Mouse (Mus musculus) hindbrain, embryonic 13.5 days (tissue): ENCODE results near the gene Fabp3. TPM values are rescaled to one million over a fixed set of nuclear protein-coding genes. Genes with fewer than 3 reads are reported as not detected.

Experiments used
- ATAC-seq: fragments of 200-750 bp; cut with Nextera tagmentation; 2 replicates; pipeline ENCODE4 v1.8.0; 2017; ENCODE audit warnings: moderate TSS enrichment; ENCODE audit not compliant: low FRiP score
- H3K27ac ChIP-seq: fragments of 300-500 bp; sonication (generic); 2 replicates; pipeline ENCODE4 v1.5.1; 2015; ENCODE audit warnings: inconsistent platforms, mild to moderate bottlenecking, moderate library complexity
- H3K27me3 ChIP-seq: fragments of 300-500 bp; sonication (generic); 2 replicates; pipeline ENCODE4 v1.6.1; 2015; ENCODE audit warnings: mild to moderate bottlenecking, inconsistent platforms
- H3K36me3 ChIP-seq: fragments of 300-500 bp; sonication (generic); 2 replicates; pipeline ENCODE4 v1.6.1; 2015; ENCODE audit warnings: mild to moderate bottlenecking, inconsistent platforms
- H3K4me1 ChIP-seq: fragments of 300-500 bp; sonication (generic); replicated peaks from 2 replicates; pipeline ENCODE4 v1.6.1; 2015; ENCODE audit warnings: inconsistent platforms
- H3K4me2 ChIP-seq: fragments of 300-500 bp; sonication (generic); 2 replicates; pipeline ENCODE4 v1.6.1; 2015; ENCODE audit warnings: inconsistent platforms, mild to moderate bottlenecking, moderate library complexity
- H3K4me3 ChIP-seq: fragments of 300-500 bp; sonication (generic); 2 replicates; pipeline ENCODE4 v1.5.1; 2015; ENCODE audit warnings: mild to moderate bottlenecking, inconsistent platforms
- H3K9ac ChIP-seq: fragments of 300-500 bp; sonication (generic); 2 replicates; pipeline ENCODE4 v1.6.1; 2015; ENCODE audit warnings: mild to moderate bottlenecking, inconsistent platforms
- H3K9me3 ChIP-seq: fragments of 300-500 bp; sonication (generic); 2 replicates; pipeline ENCODE4 v1.6.1; 2016; ENCODE audit warnings: inconsistent platforms
- WGBS: fragments of 180-500 bp; shearing (Covaris S2); methylation state at CpG from one replicate; pipeline ENCODE4 v1.1.7; 2015; 5-methylcytosine and 5-hydroxymethylcytosine counted together
- polyA plus RNA-seq: library from polyadenylated mRNA; unstranded; fragments of >200 nt; fragmentation: Nextera tagmentation; extraction: Ambion mirVana; gene quantifications from 2 replicates; pipeline ENCODE4 v1.2.1, GENCODE M21; 2015

The Fabp3 gene
- polyA plus RNA-seq, 1 experiment from 2014 or later, result 148 TPM

DNA sequence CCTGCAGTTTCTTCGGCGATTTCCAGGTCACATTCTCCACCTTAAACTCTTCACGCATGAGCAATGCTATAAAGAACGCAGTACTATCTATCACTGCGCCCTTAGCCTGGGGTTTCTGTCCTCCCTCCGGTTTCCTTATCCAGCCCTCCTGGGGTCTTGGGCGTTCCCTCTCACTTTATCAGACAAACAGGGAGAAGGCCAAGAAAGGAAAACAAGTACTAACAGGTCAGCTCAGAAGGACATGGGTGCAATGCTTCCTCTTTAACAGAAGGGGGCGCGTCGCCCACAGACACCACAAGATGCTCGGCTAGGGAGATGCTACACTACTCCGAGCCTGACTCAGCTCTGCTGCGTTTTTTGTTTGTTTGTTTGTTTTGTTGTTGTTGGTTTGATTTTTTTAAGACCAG, 11.3 kb upstream of the Fabp3 start:
- Histone ChIP-seq H3K36me3 (no peaks in the 10 kb centered on the region), H3K4me2 (no peak overlapping the region), H3K27me3 (peaks cover 12% of the 10 kb centered on the region; the same call in 1 of the 2 replicates), H3K4me3 (no peak overlapping the region), H3K4me1 (no peaks in the 10 kb centered on the region), H3K27ac (no peak overlapping the region), H3K9me3 (no peaks in the 10 kb centered on the region), H3K9ac (no peak overlapping the region)
- 24% methylated on average over 13 of the region's 13 CpGs for WGBS
- ATAC-seq, result no peak

DNA sequence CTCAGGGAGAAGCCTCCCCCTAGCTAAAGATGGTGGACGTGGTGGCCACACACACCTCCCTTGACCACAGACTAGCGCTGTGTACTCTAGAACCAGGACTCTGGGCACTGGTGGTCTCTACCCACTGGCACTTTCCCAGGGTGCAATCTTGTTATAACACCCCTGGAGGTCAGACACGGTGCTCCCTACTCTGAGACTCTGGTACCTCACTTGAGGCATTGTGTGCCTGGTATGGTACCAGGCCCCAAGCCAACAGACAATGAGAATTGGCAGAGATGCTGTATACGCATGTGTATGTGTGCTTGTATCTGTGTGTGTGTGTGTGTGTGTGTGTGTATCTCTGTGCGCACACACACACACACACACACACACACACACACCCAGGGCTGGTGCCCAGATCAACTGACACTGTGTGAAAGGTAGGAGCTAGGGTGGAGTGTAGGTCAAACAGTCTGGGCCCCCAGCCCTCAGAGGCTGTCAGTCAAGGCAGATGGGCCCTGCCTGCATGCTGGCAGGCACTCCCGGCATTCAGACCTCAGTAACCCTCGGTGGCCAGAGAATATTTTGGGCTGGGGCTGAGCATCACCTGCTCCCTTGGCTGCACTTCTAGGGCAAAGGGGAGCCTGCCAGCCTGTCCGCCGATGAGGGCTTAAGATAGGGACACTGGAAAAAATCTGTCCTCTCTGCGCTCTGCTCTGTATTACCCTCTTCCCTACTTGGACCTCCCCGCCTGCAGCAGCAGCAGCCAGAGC, 9.3 kb upstream of the Fabp3 start:
- Histone ChIP-seq H3K4me3 (no peak overlapping the region), H3K36me3 (no peaks in the 10 kb centered on the region), H3K27me3 (peaks cover 15% of the 10 kb centered on the region; the same call in 1 of the 2 replicates), H3K9ac (no peak overlapping the region), H3K4me2 (no peak overlapping the region), H3K27ac (no peak overlapping the region), H3K9me3 (no peaks in the 10 kb centered on the region), H3K4me1 (no peaks in the 10 kb centered on the region)
- ATAC-seq, result no peak
- 69% methylated on average over 11 of the region's 11 CpGs for WGBS

DNA sequence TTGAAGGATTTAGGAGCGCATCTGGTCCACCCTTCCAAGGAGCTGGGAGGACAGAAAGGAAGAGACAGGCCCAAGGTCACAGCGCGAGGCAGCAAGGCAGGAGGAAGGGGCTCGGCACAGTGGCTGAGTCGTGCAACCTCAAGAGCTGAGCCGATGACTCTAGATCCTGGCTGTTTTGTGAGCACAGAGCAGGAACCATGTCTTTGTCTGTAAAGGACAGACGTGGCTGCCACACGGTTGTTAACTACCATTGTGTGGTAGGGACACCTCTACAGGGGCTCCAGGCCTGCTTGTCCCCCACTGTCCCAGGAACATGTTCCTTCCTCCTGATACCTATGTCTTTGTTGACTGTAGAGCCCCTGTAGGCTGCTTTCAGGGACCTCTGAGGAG, 8.8 kb upstream of the Fabp3 start:
- H3K4me3 ChIP-seq, result no peak overlapping the region
- no peak for ATAC-seq
- no peaks in the 10 kb centered on the region for H3K9me3 ChIP-seq
- peaks cover 15% of the 10 kb centered on the region; the same call in 1 of the 2 replicates for H3K27me3 ChIP-seq
- no peak overlapping the region for H3K27ac ChIP-seq
- no peak overlapping the region for H3K4me2 ChIP-seq
- 72% methylated on average over 8 of the region's 8 CpGs for WGBS
- peaks cover 2% of the 10 kb centered on the region for H3K4me1 ChIP-seq
- H3K9ac ChIP-seq, result no peak overlapping the region
- no peaks in the 10 kb centered on the region for H3K36me3 ChIP-seq

DNA sequence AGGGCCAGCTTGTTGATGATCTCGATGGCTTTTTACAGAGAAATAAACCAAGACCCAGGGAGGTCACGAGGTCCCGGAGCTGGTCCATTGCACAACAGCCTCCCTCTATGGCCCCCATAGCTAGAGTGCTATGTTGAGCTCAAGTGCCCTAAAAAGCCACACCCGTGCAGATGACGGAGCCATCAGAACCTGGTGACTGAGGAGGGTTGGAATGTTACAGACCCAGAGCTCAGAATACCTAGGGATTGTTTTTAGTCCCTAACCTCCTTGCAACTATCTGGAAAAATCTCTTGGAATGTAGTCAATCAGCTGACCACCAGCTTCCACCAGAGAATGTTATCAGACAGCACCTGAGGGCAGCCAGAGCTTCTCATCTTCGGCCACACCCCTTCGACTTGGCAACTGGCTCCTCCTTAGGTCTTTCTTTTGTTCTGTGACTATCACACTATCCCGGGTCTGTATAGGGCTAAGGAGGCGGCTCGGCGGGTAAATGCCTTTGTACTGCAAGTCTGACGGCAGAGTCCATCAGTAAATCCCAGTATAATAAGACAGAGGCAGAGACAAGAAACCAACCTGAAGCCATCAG, 6.0 kb upstream of the Fabp3 start:
- Histone ChIP-seq H3K4me1 (peaks cover 7% of the 10 kb centered on the region), H3K27me3 (peaks cover 35% of the 10 kb centered on the region), H3K27ac (no peak overlapping the region), H3K9ac (no peak overlapping the region), H3K36me3 (no peaks in the 10 kb centered on the region), H3K4me2 (no peak overlapping the region), H3K9me3 (no peaks in the 10 kb centered on the region), H3K4me3 (no peak overlapping the region)
- no peak for ATAC-seq
- 51% methylated on average over 12 of the region's 12 CpGs for WGBS

DNA sequence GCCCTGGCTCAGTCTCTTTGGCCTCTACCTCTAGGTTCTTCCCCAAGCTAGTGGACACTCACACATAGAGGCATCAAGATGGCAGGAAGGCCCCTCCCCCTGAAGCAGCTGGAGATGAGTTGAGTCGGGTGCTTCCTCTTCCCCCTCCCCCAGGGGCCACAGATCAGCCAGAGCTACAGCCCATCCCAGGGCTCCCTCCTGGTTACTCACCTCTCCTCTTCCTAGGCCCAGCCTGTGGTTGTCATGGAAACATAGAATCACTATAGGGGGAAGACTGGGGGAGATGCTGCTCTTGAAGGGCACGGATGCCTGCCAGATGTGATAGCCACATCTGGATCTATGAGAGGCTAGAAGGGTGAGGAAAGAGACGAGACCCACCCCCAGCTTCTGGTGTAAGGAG, 3.6 kb upstream of the Fabp3 start:
- Histone ChIP-seq H3K27me3 (peaks cover 52% of the 10 kb centered on the region), H3K4me1 (peaks cover 29% of the 10 kb centered on the region), H3K4me3 (no peak overlapping the region), H3K9ac (no peak overlapping the region), H3K4me2 (no peak overlapping the region), H3K27ac (no peak overlapping the region), H3K9me3 (no peaks in the 10 kb centered on the region), H3K36me3 (no peaks in the 10 kb centered on the region)
- ATAC-seq, result no peak
- WGBS, result 20% methylated on average over 3 of the region's 3 CpGs

DNA sequence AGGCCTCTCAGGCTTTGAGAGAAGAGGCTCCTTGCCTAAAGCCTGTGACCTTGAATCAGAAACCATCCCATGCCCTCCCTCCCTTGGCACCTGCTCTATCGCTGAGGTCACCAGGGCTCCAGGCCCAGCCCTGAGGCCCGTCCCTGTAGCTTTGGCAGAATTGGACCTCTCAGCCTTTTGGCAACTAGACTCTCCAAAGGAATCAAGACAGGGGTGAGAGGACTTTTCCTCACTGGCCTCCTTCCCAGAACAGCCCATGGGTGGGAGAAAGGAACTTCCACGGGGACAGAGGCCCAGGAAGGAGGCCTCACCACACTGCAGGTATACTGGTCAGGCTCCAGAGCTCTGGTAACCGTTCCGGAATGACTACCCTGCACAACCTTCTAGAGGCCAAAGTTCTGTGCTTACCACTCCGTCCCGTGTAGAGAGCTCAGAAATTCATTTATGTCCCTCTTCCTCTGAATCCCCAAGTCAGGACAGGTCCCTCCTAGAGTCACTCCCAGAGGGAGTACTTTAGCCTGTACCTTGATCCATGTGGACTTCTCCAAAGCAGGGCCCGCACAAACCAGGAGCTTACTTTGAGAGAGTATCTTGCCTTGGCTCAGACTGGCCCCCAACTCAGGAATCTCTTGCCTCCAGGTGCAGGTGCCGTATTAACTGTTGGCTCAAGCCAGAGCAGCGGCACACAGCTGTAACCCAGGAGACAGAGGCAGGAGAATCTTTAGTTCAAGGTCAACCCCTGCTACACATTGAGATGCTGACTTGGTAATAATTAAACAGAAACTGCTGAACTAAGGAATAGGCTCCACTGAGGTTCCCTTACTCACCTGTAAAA, 1.4 kb upstream of the Fabp3 start:
- Histone ChIP-seq H3K4me2 (peak overlapping the region; percentile 94), H3K4me1 (peaks cover 30% of the 10 kb centered on the region), H3K27me3 (peaks cover 55% of the 10 kb centered on the region), H3K4me3 (peak overlapping the region; percentile 61), H3K9ac (no peak overlapping the region), H3K9me3 (no peaks in the 10 kb centered on the region), H3K27ac (no peak overlapping the region), H3K36me3 (no peaks in the 10 kb centered on the region)
- WGBS, result 76% methylated on average over 10 of the region's 10 CpGs
- no peak for ATAC-seq

DNA sequence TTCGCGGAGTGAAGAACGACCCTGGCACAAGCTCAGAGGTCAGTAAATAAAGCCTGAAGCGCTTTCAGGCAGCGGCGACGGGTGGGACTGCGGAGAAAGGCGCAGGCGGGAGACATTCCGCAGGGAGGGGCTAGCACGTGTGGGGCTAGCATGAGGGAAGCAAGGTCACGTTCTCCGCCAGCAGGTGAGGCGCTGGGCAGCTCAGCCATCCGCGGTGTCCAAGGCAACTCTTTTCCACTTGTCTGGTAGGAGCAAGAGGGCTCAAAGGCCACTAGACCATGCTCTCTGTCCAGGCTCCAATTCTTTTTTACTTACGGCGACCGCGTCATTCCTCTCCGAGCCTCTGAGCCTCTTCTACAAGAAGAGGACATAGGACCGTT, 554 bp upstream of the Fabp3 start:
- peak; percentile 13 for ATAC-seq
- H3K9me3 ChIP-seq, result no peaks in the 10 kb centered on the region
- H3K4me2 ChIP-seq, result peak overlapping the region; percentile 94
- H3K27ac ChIP-seq, result peak overlapping the region; percentile 69; the same call in 1 of the 2 replicates
- peaks cover 6% of the 10 kb centered on the region for H3K36me3 ChIP-seq
- peak overlapping the region; percentile 61 for H3K4me3 ChIP-seq
- peaks cover 30% of the 10 kb centered on the region for H3K4me1 ChIP-seq
- peak overlapping the region; percentile 85 for H3K9ac ChIP-seq
- peaks cover 51% of the 10 kb centered on the region for H3K27me3 ChIP-seq
- WGBS, result under 1% methylated on average over 23 of the region's 23 CpGs

DNA sequence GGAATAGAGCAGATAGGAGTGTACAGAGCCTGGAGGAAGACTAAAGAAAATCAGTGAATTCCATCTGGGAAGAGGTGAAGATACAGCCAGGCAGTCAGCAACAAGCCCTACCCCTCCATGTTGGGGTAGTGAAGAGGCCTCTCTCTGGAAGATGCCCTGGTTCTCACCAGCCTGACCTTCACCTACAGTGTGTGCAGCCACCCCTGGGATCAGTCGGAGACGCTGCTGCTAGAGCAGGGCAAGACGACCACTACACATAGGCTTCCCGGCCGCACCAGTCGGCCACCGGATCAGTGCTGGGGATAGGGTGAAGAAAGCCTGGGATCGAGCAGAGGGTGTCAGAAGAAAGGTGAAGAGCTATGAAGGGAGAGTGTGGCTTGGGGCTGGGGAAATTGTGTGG, 859 bp downstream of the Fabp3 start:
- H3K4me1 ChIP-seq, result peaks cover 30% of the 10 kb centered on the region
- peak overlapping the region; percentile 85 for H3K9ac ChIP-seq
- peaks cover 20% of the 10 kb centered on the region for H3K36me3 ChIP-seq
- H3K9me3 ChIP-seq, result no peaks in the 10 kb centered on the region
- WGBS, result 45% methylated on average over 8 of the region's 8 CpGs
- H3K27me3 ChIP-seq, result peaks cover 51% of the 10 kb centered on the region
- H3K27ac ChIP-seq, result peak overlapping the region; percentile 69
- H3K4me2 ChIP-seq, result peak overlapping the region; percentile 94
- H3K4me3 ChIP-seq, result peak overlapping the region; percentile 61
- no peak for ATAC-seq

DNA sequence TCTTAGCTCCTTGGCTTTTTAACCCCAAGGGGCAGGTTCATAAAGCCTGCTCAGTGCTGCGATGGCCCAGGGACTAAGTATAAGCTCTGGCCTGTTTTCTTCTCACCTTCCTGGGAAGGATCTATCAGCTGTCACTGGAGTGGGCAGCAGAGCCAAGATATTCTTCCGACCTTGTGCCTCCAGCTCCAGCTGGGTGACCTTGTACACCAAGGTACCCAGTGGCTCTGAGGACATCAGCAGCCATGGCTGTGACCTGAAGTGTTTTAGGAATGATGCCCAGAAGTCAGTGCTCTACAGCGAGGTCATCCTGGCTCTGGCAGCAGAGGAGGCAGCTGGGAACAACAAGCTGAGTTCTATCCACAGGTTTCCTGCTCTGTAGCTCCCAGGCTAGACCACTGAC, 4.1 kb downstream of the Fabp3 start:
- Histone ChIP-seq H3K4me3 (no peak overlapping the region), H3K4me2 (no peak overlapping the region), H3K9ac (no peak overlapping the region), H3K9me3 (no peaks in the 10 kb centered on the region), H3K4me1 (peaks cover 22% of the 10 kb centered on the region), H3K27me3 (peaks cover 29% of the 10 kb centered on the region), H3K36me3 (peaks cover 45% of the 10 kb centered on the region), H3K27ac (no peak overlapping the region)
- ATAC-seq, result no peak
- WGBS, result 85% methylated on average over 3 of the region's 3 CpGs

DNA sequence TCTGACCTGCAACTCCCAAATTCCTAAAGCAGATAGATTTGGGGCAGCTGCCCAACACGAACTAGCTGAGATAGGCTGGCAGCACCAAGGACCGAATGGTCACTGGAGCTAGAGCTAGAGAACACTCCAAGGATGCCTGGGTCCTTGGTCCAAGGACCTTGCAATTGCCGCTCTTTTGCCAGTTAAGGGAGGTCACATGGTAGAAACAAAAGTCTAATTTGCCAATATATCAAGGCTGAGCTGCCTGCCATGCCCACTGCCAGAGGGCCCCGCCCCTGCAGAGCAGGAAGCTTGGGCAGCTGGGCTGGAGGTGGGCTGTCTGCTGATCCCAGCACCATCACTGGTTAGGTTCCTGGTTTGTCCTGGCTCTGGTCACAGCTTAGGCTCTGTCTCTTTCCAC, 5.2 kb downstream of the Fabp3 start:
- H3K27ac ChIP-seq, result no peak overlapping the region
- H3K4me1 ChIP-seq, result peaks cover 13% of the 10 kb centered on the region
- peaks cover 55% of the 10 kb centered on the region for H3K36me3 ChIP-seq
- 96% methylated on average over 4 of the region's 4 CpGs for WGBS
- no peak overlapping the region for H3K4me3 ChIP-seq
- peaks cover 22% of the 10 kb centered on the region for H3K27me3 ChIP-seq
- no peak overlapping the region for H3K4me2 ChIP-seq
- no peaks in the 10 kb centered on the region for H3K9me3 ChIP-seq
- ATAC-seq, result no peak
- H3K9ac ChIP-seq, result no peak overlapping the region

DNA sequence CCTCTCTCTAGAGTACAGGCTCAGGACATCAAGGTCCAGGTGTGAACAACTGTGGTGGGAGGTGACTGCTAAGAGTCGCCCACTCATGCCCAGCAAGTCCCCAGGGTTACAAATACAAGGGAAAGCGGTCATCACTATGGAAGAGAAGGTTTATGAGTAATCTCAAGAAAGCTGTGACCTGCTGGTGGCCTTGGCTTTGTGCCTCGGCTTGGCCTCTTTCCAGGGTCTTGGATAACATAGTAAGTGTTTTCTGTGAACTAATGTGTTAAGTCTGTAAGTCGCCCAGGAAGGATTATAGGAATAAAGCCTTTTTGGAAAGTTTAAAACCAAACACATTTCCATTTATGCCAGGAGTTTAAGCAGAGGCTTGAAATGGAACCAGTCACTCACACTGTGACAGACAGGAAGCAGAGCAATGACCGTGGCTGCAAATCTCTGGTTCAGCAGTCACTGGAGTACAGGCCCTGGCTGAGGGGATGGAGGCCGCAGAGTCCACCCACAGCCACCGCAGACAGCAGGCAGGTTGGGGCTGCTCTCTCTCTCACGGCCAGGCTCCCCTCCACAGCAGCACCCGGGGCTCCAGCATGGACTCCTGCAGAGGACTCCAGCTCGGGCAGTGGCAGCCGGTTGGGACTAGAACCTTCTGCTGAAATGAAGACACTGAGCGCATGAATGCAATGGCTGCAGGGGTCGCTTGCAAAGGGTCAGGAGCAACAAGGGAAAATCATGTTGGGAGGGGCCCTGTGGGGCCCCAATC, 7.6 kb downstream of the Fabp3 start:
- Histone ChIP-seq H3K27ac (peak overlapping the region; percentile 48; the same call in 1 of the 2 replicates), H3K9me3 (no peaks in the 10 kb centered on the region), H3K4me1 (no peaks in the 10 kb centered on the region), H3K36me3 (peaks cover 77% of the 10 kb centered on the region), H3K4me3 (no peak overlapping the region), H3K4me2 (no peak overlapping the region), H3K9ac (no peak overlapping the region), H3K27me3 (no peaks in the 10 kb centered on the region)
- ATAC-seq, result no peak
- WGBS, result 79% methylated on average over 13 of the region's 13 CpGs

DNA sequence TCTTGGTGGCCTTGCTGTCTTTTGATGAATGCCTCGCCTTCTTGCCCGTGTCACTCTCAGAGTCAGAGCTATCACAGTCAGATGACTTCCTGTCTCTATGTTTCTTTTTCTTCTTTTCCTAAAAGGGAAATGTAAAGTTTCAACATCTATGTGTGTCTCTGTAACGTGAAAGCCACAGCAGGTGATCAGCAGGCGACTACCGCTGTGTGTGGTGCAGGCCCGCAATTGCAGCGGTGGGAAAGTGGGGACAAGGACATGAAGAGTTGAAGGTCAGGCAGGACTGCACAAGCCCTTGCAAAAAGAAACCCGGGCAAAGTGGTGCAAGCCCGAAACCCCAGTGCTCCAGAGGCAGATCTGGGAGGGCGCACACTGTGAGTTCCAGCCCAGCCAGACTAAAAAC, 8.3 kb downstream of the Fabp3 start:
- no peak overlapping the region for H3K4me2 ChIP-seq
- no peak for ATAC-seq
- no peaks in the 10 kb centered on the region for H3K9me3 ChIP-seq
- H3K4me1 ChIP-seq, result no peaks in the 10 kb centered on the region
- no peak overlapping the region for H3K27ac ChIP-seq
- WGBS, result 79% methylated on average over 10 of the region's 10 CpGs
- H3K9ac ChIP-seq, result no peak overlapping the region
- H3K27me3 ChIP-seq, result no peaks in the 10 kb centered on the region
- peaks cover 82% of the 10 kb centered on the region for H3K36me3 ChIP-seq
- no peak overlapping the region for H3K4me3 ChIP-seq
